Mouse (Mus musculus): ENCODE measurements around the gene St6gal2.

Gene St6gal2

DNA sequence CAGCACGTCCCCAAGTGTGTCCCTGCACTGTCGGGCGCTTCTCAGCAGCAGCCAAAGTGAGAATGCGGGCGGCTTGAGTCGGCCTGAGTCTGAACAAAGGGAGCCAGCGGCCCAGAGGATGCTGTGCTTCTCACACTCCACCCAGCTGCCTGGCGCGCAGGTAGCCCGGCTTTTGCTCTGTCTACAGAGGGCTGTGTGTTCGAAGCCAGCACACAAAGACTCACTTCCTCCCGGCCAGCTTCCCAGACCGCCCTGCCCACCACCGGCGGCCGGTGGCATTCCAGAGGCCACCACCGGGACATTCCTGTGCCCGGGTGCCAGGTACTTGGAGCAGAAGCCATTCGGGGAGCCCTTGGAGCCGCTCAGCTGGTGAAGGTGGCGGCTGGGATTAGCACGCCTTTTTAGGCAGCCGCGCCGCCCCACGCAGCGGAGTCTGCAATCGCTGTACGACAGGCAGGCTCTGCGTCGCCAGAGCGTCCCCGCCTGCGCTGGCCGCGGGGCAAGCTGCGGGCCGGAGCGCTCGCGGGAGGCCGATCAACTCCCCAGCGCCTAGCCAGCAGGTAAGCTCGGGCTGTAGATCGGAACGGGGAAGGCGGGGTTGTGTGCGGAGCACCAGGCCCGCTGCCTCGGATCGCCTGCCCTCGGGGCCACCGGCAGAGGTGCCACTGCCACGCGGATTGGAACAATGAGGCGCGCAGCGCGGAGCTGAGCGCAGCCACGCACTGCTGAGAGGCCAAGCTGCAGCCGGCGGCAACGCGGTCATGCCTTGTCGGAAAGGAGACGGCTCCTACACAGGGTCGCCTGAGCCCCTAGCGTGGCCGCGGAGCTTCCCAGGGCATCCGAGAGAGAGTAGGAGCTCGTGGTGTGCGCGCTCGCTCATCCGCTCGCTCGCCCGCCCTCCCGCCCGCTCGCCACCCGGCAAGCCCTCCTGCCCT lies at the start of gene St6gal2:
Gene St6gal2, plus strand, starts transcription at position 133 of the 935 bp plus-strand sequence.
- DNase-seq (ENCODE audit: low read depth), result no peak

DNA sequence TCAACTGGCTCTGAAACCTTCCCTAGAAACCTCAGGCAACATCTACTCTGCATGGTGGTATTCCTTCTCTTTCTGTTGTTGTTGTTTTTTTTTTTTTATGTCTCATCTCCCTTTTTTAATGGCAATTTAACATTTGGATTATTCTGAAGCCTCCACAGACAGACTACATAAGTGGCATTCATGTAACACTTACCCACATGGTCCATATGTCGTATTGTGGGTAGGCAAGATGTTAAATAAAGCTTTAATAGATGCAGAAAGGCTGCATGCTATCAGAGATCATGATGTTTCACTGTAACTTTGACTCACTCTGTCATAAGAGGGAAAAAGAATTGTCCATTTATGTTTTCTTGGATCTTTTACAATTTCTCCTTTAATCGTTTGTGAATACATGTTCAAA lies 39.1 kb upstream of the St6gal2 start:
- no peak for DNase-seq (ENCODE audit: low read depth)

DNA sequence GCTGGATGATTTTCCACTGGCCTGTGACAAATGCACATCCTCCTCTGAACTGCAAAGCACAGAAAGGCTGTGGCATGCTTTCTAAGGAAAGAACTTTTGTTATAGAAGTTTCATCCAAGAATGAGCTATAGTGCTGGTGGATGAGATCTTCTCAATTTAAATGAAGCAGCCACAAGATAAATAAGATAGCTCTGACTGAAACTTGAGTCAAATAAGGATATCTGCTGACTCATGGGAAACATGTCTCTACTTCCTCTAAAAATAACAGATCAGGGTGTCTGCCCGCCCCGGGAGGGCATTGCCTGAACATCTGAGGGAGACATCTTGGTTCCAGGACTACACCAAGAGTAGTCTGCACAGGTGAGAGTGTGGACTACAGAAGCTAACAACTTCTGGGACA lies 28.7 kb upstream of the St6gal2 start:
- DNase-seq (ENCODE audit: low read depth), result no peak

DNA sequence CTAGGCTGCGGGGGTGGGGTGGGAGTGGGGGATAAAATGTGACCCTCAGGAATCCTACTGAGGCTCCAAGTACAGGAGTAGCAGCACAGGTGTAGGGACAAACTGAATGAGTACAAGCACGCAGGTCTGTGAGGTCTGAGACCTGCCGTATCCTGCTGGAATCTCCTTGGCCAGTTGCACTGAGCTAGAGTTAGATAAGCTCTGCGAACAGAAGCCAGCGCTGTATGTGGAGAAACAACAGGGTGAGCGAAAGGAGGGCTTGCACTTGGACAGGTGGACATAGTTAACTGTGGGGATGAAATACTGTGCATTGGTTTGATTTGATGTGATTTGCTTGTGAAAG lies 974 bp downstream of the St6gal2 start:
- no peak for DNase-seq (ENCODE audit: low read depth)

DNA sequence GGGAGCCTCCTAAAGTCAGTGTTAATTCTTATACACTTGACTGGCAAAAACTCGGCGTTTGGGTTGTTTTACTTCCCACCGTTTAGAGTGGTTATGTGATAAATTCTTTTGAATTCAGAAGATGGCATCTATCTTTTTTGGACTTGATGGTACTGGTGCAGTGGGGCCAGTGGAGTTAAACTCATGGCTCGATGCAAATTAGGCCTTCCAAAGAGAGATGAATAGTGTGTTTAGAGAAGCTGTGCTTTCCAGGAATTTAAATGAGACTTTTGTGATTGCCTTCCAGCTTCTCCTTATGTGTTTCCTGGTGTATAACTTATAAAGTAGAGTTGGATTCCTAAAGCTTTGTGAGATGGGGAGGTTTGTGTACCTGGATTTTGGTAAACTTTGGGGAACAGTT lies 1.5 kb downstream of the St6gal2 start:
- DNase-seq (ENCODE audit: low read depth), result no peak

DNA sequence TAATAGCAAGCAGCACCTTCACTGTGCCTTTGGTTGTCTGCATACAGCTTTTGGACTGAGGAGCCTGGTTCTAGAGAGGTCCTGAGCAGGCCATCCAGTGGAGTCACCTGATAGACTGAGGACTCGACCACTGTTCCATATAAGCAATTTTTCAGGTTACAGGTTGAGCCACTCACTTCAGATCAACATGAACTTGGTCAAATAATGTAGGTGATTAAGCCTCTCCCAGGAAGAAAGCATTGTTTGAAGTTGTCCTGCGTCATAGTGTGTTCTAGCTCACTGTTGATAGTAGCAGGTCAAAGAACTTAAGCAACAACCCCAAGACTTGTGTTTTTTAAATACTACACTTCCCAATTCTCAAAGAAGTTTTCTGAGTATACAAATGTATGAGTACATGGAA lies 5.8 kb downstream of the St6gal2 start:
- no peak for DNase-seq (ENCODE audit: low read depth)

DNA sequence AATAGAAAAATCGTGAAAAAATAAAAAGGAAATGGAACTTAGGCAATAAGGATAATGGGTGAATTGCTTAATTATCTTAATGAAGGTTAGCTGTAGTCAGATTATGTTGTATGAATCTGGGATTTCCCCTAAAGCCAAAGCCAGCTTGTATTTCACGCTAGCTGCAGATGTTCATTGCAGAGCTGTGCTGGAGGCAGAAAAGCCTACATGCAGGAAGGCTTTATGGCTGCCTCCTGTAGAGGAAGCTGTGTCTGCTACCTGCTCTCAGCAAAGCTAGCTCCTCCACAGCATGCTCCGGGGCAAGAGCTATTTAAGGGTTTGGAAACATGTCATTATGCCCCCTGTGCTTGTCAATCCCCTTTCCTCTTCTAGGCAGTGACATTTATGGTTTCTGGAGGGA lies 9.3 kb downstream of the St6gal2 start:
- no peak for DNase-seq (ENCODE audit: low read depth)

DNA sequence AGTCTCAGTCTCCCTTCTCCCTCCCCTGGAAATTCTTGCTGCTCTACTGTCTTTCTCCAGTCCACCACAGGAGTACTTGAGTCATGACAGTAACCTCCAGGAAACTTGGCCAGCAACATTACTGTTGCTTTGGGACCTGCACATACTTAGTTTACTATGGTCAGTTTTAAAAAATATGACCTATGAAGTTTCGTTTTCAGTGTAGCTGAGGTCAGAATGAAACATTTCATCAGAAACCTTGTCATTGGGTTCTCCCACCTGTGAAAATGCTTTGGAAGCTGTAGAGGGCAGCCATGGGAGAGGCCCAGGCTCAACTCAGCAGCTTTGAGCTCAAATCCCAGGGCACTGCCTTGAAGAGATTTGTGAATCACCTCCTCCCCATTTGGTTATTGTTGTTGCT lies 15.0 kb downstream of the St6gal2 start:
- DNase-seq (ENCODE audit: low read depth), result no peak

DNA sequence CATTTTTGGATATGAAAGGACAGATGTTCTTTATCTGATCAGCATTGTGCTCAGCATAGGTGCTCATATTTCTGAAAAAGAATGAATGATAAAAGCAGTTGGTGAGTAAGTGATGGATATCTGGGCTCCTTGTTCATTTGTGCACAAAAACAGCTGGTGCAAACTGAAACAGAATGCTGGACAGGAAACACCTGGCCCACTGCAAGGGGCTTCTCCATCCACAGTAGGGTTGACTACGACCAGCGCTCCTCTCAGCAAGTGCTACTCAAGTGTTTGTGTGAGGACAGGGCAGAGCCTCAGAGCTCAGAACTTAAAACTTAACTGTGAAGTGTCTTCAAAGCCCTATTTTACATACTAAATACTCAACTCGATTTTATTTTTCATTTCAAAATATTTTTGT lies 22.4 kb downstream of the St6gal2 start:
- DNase-seq (ENCODE audit: low read depth), result no peak

DNA sequence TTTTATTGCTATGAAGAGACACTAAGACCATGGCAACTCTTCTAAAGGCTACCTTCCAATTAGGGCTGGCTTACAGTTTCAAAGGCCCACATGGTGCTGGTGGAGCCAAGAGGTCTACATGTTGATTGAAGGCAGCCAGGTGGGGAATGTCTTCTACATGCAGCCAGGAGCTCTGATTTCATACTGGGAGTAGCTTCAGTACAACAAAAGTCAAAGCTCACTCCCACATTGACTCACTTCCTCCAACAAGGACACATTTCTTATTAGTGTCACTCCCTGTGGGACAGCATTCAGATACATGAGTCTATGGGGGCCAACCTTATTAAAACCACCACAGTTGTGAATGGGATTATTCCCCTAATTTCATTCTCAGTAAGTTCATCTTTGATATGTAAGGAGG lies 23.8 kb downstream of the St6gal2 start:
- DNase-seq (ENCODE audit: low read depth), result no peak

DNA sequence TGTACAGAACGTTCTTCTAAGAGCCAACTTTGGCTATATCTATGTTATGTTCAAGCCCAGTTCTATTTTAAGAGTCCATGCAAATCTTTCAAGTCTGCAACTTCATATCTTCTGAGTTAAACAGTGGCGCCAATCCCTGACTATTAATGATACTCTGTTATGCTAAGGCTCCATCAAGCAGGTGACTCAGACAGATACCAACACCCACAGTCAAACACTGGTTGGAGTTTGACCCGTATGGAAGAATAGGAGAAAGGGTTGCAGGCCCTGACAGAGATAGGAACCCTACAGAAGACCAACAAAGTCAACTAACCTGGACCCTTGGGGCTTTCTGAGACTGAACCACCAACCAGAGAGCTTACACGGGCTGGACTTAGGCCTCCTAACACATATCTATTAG lies 30.8 kb downstream of the St6gal2 start:
- DNase-seq (ENCODE audit: low read depth), result no peak

DNA sequence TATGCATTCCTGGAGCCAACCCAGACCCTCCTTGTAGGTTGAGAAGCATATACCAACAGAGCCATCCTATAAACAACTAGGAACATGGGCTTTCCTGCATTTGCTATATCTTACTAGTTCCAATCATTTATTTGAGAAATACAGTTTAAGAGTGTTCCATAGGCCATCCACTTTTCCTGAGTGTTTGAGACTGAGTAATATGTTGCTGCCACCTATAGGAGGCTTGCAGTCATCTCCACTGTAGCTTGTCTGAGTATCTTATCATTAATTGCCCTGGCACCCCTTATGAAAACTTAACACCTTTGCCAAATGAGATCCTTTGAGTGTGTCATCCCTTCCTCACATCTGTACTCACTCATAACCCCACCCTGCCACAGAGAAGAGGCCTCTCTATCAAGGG lies 32.2 kb downstream of the St6gal2 start:
- no peak for DNase-seq (ENCODE audit: low read depth)

DNA sequence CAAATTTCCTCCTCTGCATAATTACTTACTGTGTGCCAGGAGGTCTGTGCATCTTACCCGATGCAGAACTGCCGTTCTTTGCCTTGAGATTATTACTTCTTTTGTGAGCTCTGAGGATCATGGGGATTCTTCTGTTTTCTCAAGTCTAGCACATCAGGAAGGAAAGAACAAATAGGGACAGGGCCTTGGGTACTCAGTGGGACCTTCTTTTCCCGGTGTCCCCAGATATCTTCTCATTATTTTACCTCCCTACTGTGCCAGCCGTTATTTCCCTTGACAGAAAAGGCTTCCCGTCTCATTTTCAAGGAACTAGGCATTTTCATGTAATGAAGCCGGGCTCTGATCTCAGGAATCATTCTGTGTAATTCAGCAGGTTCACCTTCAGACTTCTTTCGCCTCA lies 34.2 kb downstream of the St6gal2 start:
- no peak for DNase-seq (ENCODE audit: low read depth)

DNA sequence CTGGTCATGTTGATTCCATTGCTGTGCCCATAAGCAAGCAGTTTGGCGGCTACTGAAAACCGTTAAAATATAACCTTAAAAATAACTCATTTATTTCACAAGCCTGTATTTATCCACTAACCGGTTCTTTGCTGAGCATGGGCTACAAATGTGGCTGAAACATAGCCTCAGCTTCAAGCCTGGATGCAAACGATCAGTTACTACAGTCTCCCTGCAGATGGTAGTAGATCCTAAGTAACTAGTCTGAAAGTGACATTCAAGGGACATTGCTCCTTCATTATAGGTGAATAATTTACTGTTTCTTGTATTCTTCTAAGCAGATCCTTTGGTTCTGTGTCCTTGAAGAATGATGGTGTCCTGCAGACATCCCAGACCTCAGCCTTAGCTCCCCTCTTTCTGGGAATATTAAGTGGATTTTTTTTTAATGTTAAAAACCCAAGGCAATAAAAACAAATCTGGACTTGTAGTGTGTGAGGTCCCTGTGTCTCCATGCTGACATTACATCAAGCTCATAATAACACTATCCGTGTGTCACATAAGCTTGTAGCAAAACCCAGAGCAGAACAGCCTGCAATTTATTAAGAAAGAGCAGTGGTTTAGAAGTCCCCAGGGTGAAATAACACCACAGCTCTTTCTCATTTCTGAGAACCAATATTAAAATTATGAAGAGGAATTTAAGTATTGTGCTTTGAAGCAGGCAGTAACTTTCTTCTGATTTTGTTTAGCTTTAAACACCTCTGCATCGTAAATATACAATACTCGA lies 39.1 kb downstream of the St6gal2 start:
- DNase-seq (ENCODE audit: low read depth), result no peak

DNA sequence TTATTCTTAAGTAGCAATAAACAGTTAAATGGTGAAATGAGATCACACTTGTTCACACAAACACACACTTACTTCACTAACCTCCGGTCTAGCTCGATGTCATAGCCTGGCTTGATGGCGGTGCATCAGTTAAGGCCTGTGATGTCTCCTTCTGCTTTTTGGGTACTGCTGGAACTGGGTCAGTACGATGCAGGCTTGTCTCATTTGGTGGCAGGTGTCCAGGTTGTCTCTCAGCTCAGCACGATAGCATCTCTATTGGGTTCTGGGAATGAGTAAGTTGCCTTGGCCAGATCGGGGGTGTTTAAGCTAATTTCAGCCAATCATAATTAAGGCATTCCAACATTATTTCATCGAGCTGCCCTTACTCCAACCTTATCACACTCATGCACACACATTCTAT lies 86.7 kb downstream of the St6gal2 start:
- no peak for DNase-seq (ENCODE audit: low read depth)

DNA sequence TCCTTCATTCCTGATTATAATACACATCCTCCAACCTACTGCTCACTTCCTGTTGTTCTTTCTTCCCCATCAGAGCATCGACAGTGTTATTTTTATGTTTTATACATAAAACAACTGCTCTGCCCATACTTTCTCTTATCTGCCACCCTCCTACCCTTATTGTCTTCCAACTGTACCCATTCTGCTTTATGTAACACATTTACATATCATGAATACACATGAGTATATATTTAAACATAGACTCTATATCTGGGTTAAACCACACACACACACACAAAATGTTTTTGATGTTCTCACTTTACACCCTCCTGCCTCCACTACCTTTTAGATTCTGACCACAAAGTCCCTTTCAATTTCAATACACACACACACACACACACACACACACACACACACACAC lies 103.3 kb downstream of the St6gal2 start:
- no peak for DNase-seq (ENCODE audit: low read depth)

DNA sequence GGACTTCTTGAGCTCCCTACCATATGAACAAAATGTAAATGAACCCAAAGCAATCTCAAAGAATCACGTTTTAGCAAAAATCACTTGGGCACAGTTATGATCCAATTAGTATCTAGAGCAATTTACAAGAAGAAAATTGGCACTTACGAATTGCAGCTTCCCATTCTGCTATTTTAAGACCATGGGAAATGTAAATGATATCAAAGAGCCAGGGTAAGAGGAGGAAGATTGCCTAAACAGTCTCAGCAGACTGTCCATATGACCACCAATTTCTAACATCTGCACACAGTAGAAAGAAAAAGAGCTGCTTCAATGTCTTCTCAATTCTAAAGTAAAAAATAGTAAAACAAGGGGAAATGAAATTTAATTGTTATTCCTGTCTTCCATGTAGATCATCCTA lies 116.6 kb downstream of the St6gal2 start:
- no peak for DNase-seq (ENCODE audit: low read depth)
